Mouse (Mus musculus) left cerebral cortex, adult 9 months (tissue): ENCODE results near the gene Zbtb38.

Source experiments
- DNase-seq, 2 experiments: peaks; one replicate each; pipeline ENCODE4 v3.0.0; 2022; ENCODE audit warnings: low spot score in 2 of 2

The Zbtb38 gene

GRCm38 (mm10) chr9:96752603-96753114 is at the start of gene Zbtb38:
Gene Zbtb38 (minus strand): TSS chr9:96752831.
- DNase-seq, result peak; percentile 48 to 67

- no peak for DNase-seq
Measured at GRCm38 (mm10) chr9:96800131-96800825, 47.6 kb upstream of the Zbtb38 start.

- DNase-seq, result no peak
Measured at GRCm38 (mm10) chr9:96797311-96797710, 44.7 kb upstream of the Zbtb38 start.

- peak in 1 of 2 experiments; percentile 51 for DNase-seq
Measured at GRCm38 (mm10) chr9:96795399-96795928, 42.8 kb upstream of the Zbtb38 start.

GRCm38 (mm10) chr9:96794601-96795000 is 42.0 kb upstream of the Zbtb38 start:
- DNase-seq, result no peak

- no peak for DNase-seq
Measured at GRCm38 (mm10) chr9:96792543-96792942, 39.9 kb upstream of the Zbtb38 start.

- no peak for DNase-seq
Measured at GRCm38 (mm10) chr9:96790389-96791007, 37.9 kb upstream of the Zbtb38 start.

GRCm38 (mm10) chr9:96789906-96790305 is 37.3 kb upstream of the Zbtb38 start:
- no peak for DNase-seq

GRCm38 (mm10) chr9:96787797-96788196 is 35.2 kb upstream of the Zbtb38 start:
- no peak for DNase-seq

- DNase-seq, result no peak
Measured at GRCm38 (mm10) chr9:96785871-96786342, 33.3 kb upstream of the Zbtb38 start.

- DNase-seq, result no peak
Measured at GRCm38 (mm10) chr9:96785187-96785586, 32.6 kb upstream of the Zbtb38 start.

- DNase-seq, result no peak
Measured at GRCm38 (mm10) chr9:96783667-96784066, 31.0 kb upstream of the Zbtb38 start.

- DNase-seq, result no peak
Measured at GRCm38 (mm10) chr9:96783258-96783657, 30.6 kb upstream of the Zbtb38 start.

GRCm38 (mm10) chr9:96782062-96782461 is 29.4 kb upstream of the Zbtb38 start:
- no peak for DNase-seq

- no peak for DNase-seq
Measured at GRCm38 (mm10) chr9:96773146-96773545, 20.5 kb upstream of the Zbtb38 start.

GRCm38 (mm10) chr9:96770443-96770842 is 17.8 kb upstream of the Zbtb38 start:
- DNase-seq, result no peak

- DNase-seq, result no peak
Measured at GRCm38 (mm10) chr9:96769651-96770050, 17.0 kb upstream of the Zbtb38 start.

- no peak for DNase-seq
Measured at GRCm38 (mm10) chr9:96767874-96768273, 15.2 kb upstream of the Zbtb38 start.

GRCm38 (mm10) chr9:96766078-96766477 is 13.4 kb upstream of the Zbtb38 start:
- DNase-seq, result no peak

- no peak for DNase-seq
Measured at GRCm38 (mm10) chr9:96765410-96765809, 12.8 kb upstream of the Zbtb38 start.

GRCm38 (mm10) chr9:96763847-96764631 is 11.4 kb upstream of the Zbtb38 start:
- DNase-seq, result no peak

GRCm38 (mm10) chr9:96763025-96763424 is 10.4 kb upstream of the Zbtb38 start:
- DNase-seq, result no peak
